Mouse (Mus musculus): ENCODE measurements around the gene Psip1. TPM values are rescaled to one million over a fixed set of nuclear protein-coding genes. Genes with fewer than 3 reads are reported as not detected.
"Not testable (repeated sequence)": the region's sequence is repeated elsewhere in the genome, so short reads cannot be mapped to it uniquely, and the experiment has no call there.

Gene Psip1
- polyA plus RNA-seq (2017; shearing (Covaris generic)), result 10 to 100 TPM; 64.5 to 71.5 (median 67.4) TPM

GRCm38 (mm10) chr4:83486117-83486901 is at the start of gene Psip1:
TSS of gene Psip1 (minus strand) at chr4:83486459.
- ATAC-seq, result peak; percentile 82

GRCm38 (mm10) chr4:83534024-83534423 is 47.8 kb upstream of the Psip1 start:
- no peak for ATAC-seq

GRCm38 (mm10) chr4:83533168-83533911 is 47.1 kb upstream of the Psip1 start:
- no peak for ATAC-seq

GRCm38 (mm10) chr4:83530060-83530459 is 43.8 kb upstream of the Psip1 start:
- ATAC-seq, result not testable (repeated sequence)

GRCm38 (mm10) chr4:83527921-83528320 is 41.7 kb upstream of the Psip1 start:
- ATAC-seq, result no peak

GRCm38 (mm10) chr4:83526988-83527334 is 40.7 kb upstream of the Psip1 start:
- ATAC-seq, result no peak

- ATAC-seq, result no peak
These were observed 40.2 kb upstream of the Psip1 start for GRCm38 (mm10) chr4:83526270-83526987.

GRCm38 (mm10) chr4:83525690-83526055 is 39.4 kb upstream of the Psip1 start:
- peak; percentile 16 for ATAC-seq

GRCm38 (mm10) chr4:83524843-83525689 is 38.8 kb upstream of the Psip1 start, which contains the start of gene Ccdc171:
TSS of gene Ccdc171 (plus strand) at chr4:83525545.
- peak; percentile 87 for ATAC-seq

- ATAC-seq, result no peak
These were observed 38.2 kb upstream of the Psip1 start for GRCm38 (mm10) chr4:83524456-83524842.

GRCm38 (mm10) chr4:83522066-83522465 is 35.8 kb upstream of the Psip1 start:
- ATAC-seq, result no peak

- no peak for ATAC-seq
These were observed 34.0 kb upstream of the Psip1 start for GRCm38 (mm10) chr4:83520308-83520707.

GRCm38 (mm10) chr4:83519807-83520206 is 33.5 kb upstream of the Psip1 start:
- no peak for ATAC-seq

- ATAC-seq, result no peak
These were observed 32.9 kb upstream of the Psip1 start for GRCm38 (mm10) chr4:83519148-83519547.

- not testable (repeated sequence) for ATAC-seq
These were observed 29.9 kb upstream of the Psip1 start for GRCm38 (mm10) chr4:83516144-83516543.

GRCm38 (mm10) chr4:83514976-83515669 is 28.9 kb upstream of the Psip1 start:
- ATAC-seq, result peak; percentile 19

GRCm38 (mm10) chr4:83514183-83514582 is 27.9 kb upstream of the Psip1 start:
- no peak for ATAC-seq

GRCm38 (mm10) chr4:83512644-83513043 is 26.4 kb upstream of the Psip1 start:
- no peak for ATAC-seq

GRCm38 (mm10) chr4:83512217-83512616 is 26.0 kb upstream of the Psip1 start:
- ATAC-seq, result peak; percentile 65

- ATAC-seq, result no peak
These were observed 24.8 kb upstream of the Psip1 start for GRCm38 (mm10) chr4:83511083-83511482.

GRCm38 (mm10) chr4:83509600-83509999 is 23.3 kb upstream of the Psip1 start:
- no peak for ATAC-seq

GRCm38 (mm10) chr4:83501037-83501430 is 14.8 kb upstream of the Psip1 start:
- no peak for ATAC-seq
